Mouse (Mus musculus) midbrain, embryonic 10.5 days (tissue): ENCODE data around the gene Adgrg7. TPM values are rescaled to one million over a fixed set of nuclear protein-coding genes. Genes with fewer than 3 reads are reported as not detected.

Source experiments
- DNase-seq: peaks from one replicate; pipeline ENCODE4 v3.0.0-alpha.2; 2017; ENCODE audit warnings: low spot score
- H3K27ac ChIP-seq: fragments of 300-500 bp; sonication (generic); replicated peaks from 2 replicates; pipeline ENCODE4 v1.5.1; 2016; ENCODE audit warnings: mild to moderate bottlenecking
- H3K27me3 ChIP-seq: fragments of 300-500 bp; sonication (generic); 2 replicates; pipeline ENCODE4 v1.6.1; 2016; ENCODE audit warnings: low read depth, mild to moderate bottlenecking; ENCODE audit not compliant: poor library complexity, severe bottlenecking
- H3K36me3 ChIP-seq: fragments of 300-500 bp; sonication (generic); 2 replicates; pipeline ENCODE4 v1.6.1; 2016; ENCODE audit warnings: mild to moderate bottlenecking, moderate library complexity
- H3K4me1 ChIP-seq: fragments of 300-500 bp; sonication (generic); 2 replicates; pipeline ENCODE4 v1.6.1; 2016
- H3K4me3 ChIP-seq: fragments of 300-500 bp; sonication (generic); 2 replicates; pipeline ENCODE4 v1.5.1; 2016; ENCODE audit warnings: mild to moderate bottlenecking, moderate library complexity
- H3K9me3 ChIP-seq: fragments of 300-500 bp; sonication (generic); replicated peaks from 2 replicates; pipeline ENCODE4 v1.6.1; 2016; ENCODE audit warnings: mild to moderate bottlenecking
- WGBS: fragments of 180-500 bp; shearing (Covaris S2); methylation state at CpG from one replicate; pipeline ENCODE4 v1.1.7; 2016; 5-methylcytosine and 5-hydroxymethylcytosine counted together
- polyA plus RNA-seq: library from polyadenylated mRNA; unstranded; fragments of >200 nt; fragmentation: Nextera tagmentation; extraction: Ambion mirVana; gene quantifications from 2 replicates; pipeline ENCODE4 v1.2.1, GENCODE M21; 2016

Gene Adgrg7
- polyA plus RNA-seq, 1 experiment from 2014 or later = not detected

GRCm38 (mm10) chr16:56771163-56772105 is 24.2 kb downstream of the Adgrg7 start:
- Histone ChIP-seq H3K9me3 (no peaks in the 10 kb centered on the region), H3K27me3 (no peaks in the 10 kb centered on the region), H3K36me3 (no peaks in the 10 kb centered on the region), H3K27ac (no peak overlapping the region), H3K4me1 (no peaks in the 10 kb centered on the region), H3K4me3 (no peak overlapping the region)
- DNase-seq = no peak
- WGBS = 50% methylated on average over 10 of the region's 10 CpGs

- H3K9me3 ChIP-seq = no peaks in the 10 kb centered on the region
- no peak overlapping the region for H3K4me3 ChIP-seq
- no peak for DNase-seq
- no peaks in the 10 kb centered on the region for H3K4me1 ChIP-seq
- no peaks in the 10 kb centered on the region for H3K36me3 ChIP-seq
- WGBS = 33% methylated on average over 1 of the region's 1 CpGs
- H3K27me3 ChIP-seq = no peaks in the 10 kb centered on the region
- no peak overlapping the region for H3K27ac ChIP-seq
These were observed 66.6 kb downstream of the Adgrg7 start for GRCm38 (mm10) chr16:56729060-56729459.

- Histone ChIP-seq H3K4me1 (no peaks in the 10 kb centered on the region), H3K27me3 (no peaks in the 10 kb centered on the region), H3K27ac (no peak overlapping the region), H3K36me3 (no peaks in the 10 kb centered on the region), H3K9me3 (no peaks in the 10 kb centered on the region), H3K4me3 (no peak overlapping the region)
- DNase-seq = no peak
- 90% methylated on average over 10 of the region's 10 CpGs for WGBS
These were observed 70.7 kb downstream of the Adgrg7 start for GRCm38 (mm10) chr16:56724927-56725326.

GRCm38 (mm10) chr16:56722357-56722756 is 73.3 kb downstream of the Adgrg7 start:
- no peaks in the 10 kb centered on the region for H3K9me3 ChIP-seq
- H3K4me1 ChIP-seq = peaks cover 6% of the 10 kb centered on the region
- H3K36me3 ChIP-seq = no peaks in the 10 kb centered on the region
- DNase-seq = no peak
- H3K27ac ChIP-seq = no peak overlapping the region
- 73% methylated on average over 4 of the region's 4 CpGs for WGBS
- H3K4me3 ChIP-seq = no peak overlapping the region
- no peaks in the 10 kb centered on the region for H3K27me3 ChIP-seq

- H3K27ac ChIP-seq = no peak overlapping the region
- no peaks in the 10 kb centered on the region for H3K36me3 ChIP-seq
These were observed 76.6 kb downstream of the Adgrg7 start for GRCm38 (mm10) chr16:56719031-56719430.

GRCm38 (mm10) chr16:56717224-56718200 is 78.1 kb downstream of the Adgrg7 start, which contains the start of gene Tfg:
Tfg (minus strand) TSS chr16:56717450.
- Histone ChIP-seq H3K4me3 (peak within 1 kb of the TSS; percentile 92), H3K4me1 (peaks cover 18% of the 10 kb centered on the region), H3K9me3 (no peaks in the 10 kb centered on the region), H3K36me3 (peaks cover 9% of the 10 kb centered on the region), H3K27me3 (no peaks in the 10 kb centered on the region), H3K27ac (peak within 1 kb of the TSS; percentile 98)
- under 1% methylated on average over 62 of the region's 62 CpGs for WGBS
- peak; percentile 100 for DNase-seq

More at GRCm38 (mm10) chr16:56719031-56719430, 76.6 kb downstream of the Adgrg7 start:
- peaks cover 18% of the 10 kb centered on the region for H3K4me1 ChIP-seq
- DNase-seq = no peak
- no peaks in the 10 kb centered on the region for H3K27me3 ChIP-seq
- H3K9me3 ChIP-seq = no peaks in the 10 kb centered on the region
- no peak overlapping the region for H3K4me3 ChIP-seq

- Histone ChIP-seq H3K27me3 (no peaks in the 10 kb centered on the region), H3K9me3 (no peaks in the 10 kb centered on the region), H3K4me3 (peak overlapping the region; percentile 92), H3K36me3 (peaks cover 18% of the 10 kb centered on the region), H3K4me1 (peaks cover 18% of the 10 kb centered on the region), H3K27ac (peak overlapping the region; percentile 98)
- WGBS = under 1% methylated on average over 32 of the region's 38 CpGs
- DNase-seq = no peak
These were observed 79.0 kb downstream of the Adgrg7 start for GRCm38 (mm10) chr16:56716557-56717179.

GRCm38 (mm10) chr16:56715608-56716007 is 80.0 kb downstream of the Adgrg7 start:
- Histone ChIP-seq H3K27me3 (no peaks in the 10 kb centered on the region), H3K9me3 (no peaks in the 10 kb centered on the region), H3K36me3 (peaks cover 28% of the 10 kb centered on the region), H3K4me1 (peaks cover 18% of the 10 kb centered on the region), H3K27ac (no peak overlapping the region; the same call in 1 of the 2 replicates), H3K4me3 (peak overlapping the region; percentile 92)
- 83% methylated on average over 3 of the region's 3 CpGs for WGBS
- DNase-seq = no peak

GRCm38 (mm10) chr16:56710071-56710470 is 85.6 kb downstream of the Adgrg7 start:
- H3K4me3 ChIP-seq = no peak overlapping the region
- H3K27me3 ChIP-seq = no peaks in the 10 kb centered on the region
- no peak overlapping the region for H3K27ac ChIP-seq
- no peaks in the 10 kb centered on the region for H3K9me3 ChIP-seq
- H3K4me1 ChIP-seq = no peaks in the 10 kb centered on the region
- no peak for DNase-seq
- 96% methylated on average over 3 of the region's 3 CpGs for WGBS
- peaks cover 78% of the 10 kb centered on the region for H3K36me3 ChIP-seq

- H3K9me3 ChIP-seq = no peaks in the 10 kb centered on the region
- DNase-seq = no peak
- no peak overlapping the region for H3K4me3 ChIP-seq
- peaks cover 88% of the 10 kb centered on the region for H3K36me3 ChIP-seq
- no peaks in the 10 kb centered on the region for H3K27me3 ChIP-seq
- WGBS = 91% methylated on average over 3 of the region's 3 CpGs
- H3K4me1 ChIP-seq = no peaks in the 10 kb centered on the region
- no peak overlapping the region for H3K27ac ChIP-seq
These were observed 89.9 kb downstream of the Adgrg7 start for GRCm38 (mm10) chr16:56705731-56706130.

- Histone ChIP-seq H3K4me1 (no peaks in the 10 kb centered on the region), H3K4me3 (no peak overlapping the region), H3K27ac (no peak overlapping the region), H3K36me3 (peaks cover 83% of the 10 kb centered on the region), H3K9me3 (no peaks in the 10 kb centered on the region), H3K27me3 (no peaks in the 10 kb centered on the region)
- DNase-seq = no peak
- 94% methylated on average over 3 of the region's 3 CpGs for WGBS
These were observed 94.8 kb downstream of the Adgrg7 start for GRCm38 (mm10) chr16:56700898-56701297.

GRCm38 (mm10) chr16:56696448-56696847 is 99.2 kb downstream of the Adgrg7 start:
- H3K27me3 ChIP-seq = no peaks in the 10 kb centered on the region
- no peak overlapping the region for H3K27ac ChIP-seq
- peaks cover 91% of the 10 kb centered on the region for H3K36me3 ChIP-seq
- 89% methylated on average over 2 of the region's 2 CpGs for WGBS
- no peaks in the 10 kb centered on the region for H3K4me1 ChIP-seq
- H3K9me3 ChIP-seq = no peaks in the 10 kb centered on the region
- no peak for DNase-seq
- no peak overlapping the region for H3K4me3 ChIP-seq
